Mouse (Mus musculus) intestine, embryonic 14.5 days (tissue): Measurements from ENCODE around the gene Gm38100. TPM values are rescaled to one million over a fixed set of nuclear protein-coding genes. Genes with fewer than 3 reads are reported as not detected.

ENCODE experiments used
- ATAC-seq: fragments of 200-750 bp; cut with Nextera tagmentation; replicated peaks from 2 replicates; pipeline ENCODE4 v1.8.0; 2017; ENCODE audit warnings: low read depth, moderate number of reproducible peaks, moderate TSS enrichment, moderate library complexity; ENCODE audit not compliant: low FRiP score, low TSS enrichment
- DNase-seq: peaks from one replicate; pipeline ENCODE4 v3.0.0-alpha.2; 2018; ENCODE audit warnings: low spot score
- H3K27ac ChIP-seq: fragments of 300-500 bp; sonication (generic); 2 replicates; pipeline ENCODE4 v1.5.1; 2014; ENCODE audit warnings: low read depth, mild to moderate bottlenecking, control low read depth
- H3K27me3 ChIP-seq: fragments of 300-500 bp; sonication (generic); replicated peaks from 2 replicates; pipeline ENCODE4 v1.6.1; 2014; ENCODE audit warnings: low read length, control low read depth; ENCODE audit not compliant: control insufficient read depth, insufficient read depth
- H3K36me3 ChIP-seq: fragments of 300-500 bp; sonication (generic); 2 replicates; pipeline ENCODE4 v1.6.1; 2014; ENCODE audit warnings: low read length, control low read depth; ENCODE audit not compliant: control insufficient read depth, insufficient read depth
- H3K4me1 ChIP-seq: fragments of 300-500 bp; sonication (generic); replicated peaks from 2 replicates; pipeline ENCODE4 v1.6.1; 2014; ENCODE audit warnings: low read length, control low read depth, mixed read lengths; ENCODE audit not compliant: control insufficient read depth, insufficient read depth
- H3K4me2 ChIP-seq: fragments of 300-500 bp; sonication (generic); 2 replicates; pipeline ENCODE4 v1.6.1; 2014; ENCODE audit warnings: low read length
- H3K4me3 ChIP-seq: fragments of 300-500 bp; sonication (generic); 2 replicates; pipeline ENCODE4 v1.5.1; 2014; ENCODE audit warnings: low read depth, low read length, control low read depth, mixed read lengths
- H3K9ac ChIP-seq: fragments of 300-500 bp; sonication (generic); 2 replicates; pipeline ENCODE4 v1.6.1; 2014; ENCODE audit warnings: mild to moderate bottlenecking, low read length
- H3K9me3 ChIP-seq: fragments of 300-500 bp; sonication (generic); 2 replicates; pipeline ENCODE4 v1.6.1; 2016; ENCODE audit warnings: low read length, control low read depth; ENCODE audit not compliant: control insufficient read depth
- WGBS: fragments of 180-500 bp; shearing (Covaris S2); extraction: QIAGEN DNeasy Blood & Tissue Kit; methylation state at CpG from one replicate; pipeline ENCODE4 v1.1.7; 2014; 5-methylcytosine and 5-hydroxymethylcytosine counted together
- polyA plus RNA-seq: library from polyadenylated mRNA; unstranded; fragments of >200 nt; fragmentation: Nextera tagmentation; extraction: Ambion mirVana; gene quantifications from 2 replicates; pipeline ENCODE4 v1.2.1, GENCODE M21; 2014

Gm38100 gene
- polyA plus RNA-seq, 1 experiment from 2014 or later: 0.14 TPM

GRCm38 (mm10) chr1:175912038-175912437 lies 8.1 kb upstream of the Gm38100 start:
- no peak overlapping the region for H3K9ac ChIP-seq
- no peak overlapping the region for H3K27ac ChIP-seq
- H3K4me1 ChIP-seq: no peaks in the 10 kb centered on the region
- no peaks in the 10 kb centered on the region for H3K9me3 ChIP-seq
- H3K4me2 ChIP-seq: no peak overlapping the region
- DNase-seq (no peak), ATAC-seq (no peak)
- 83% methylated on average over 3 of the region's 3 CpGs for WGBS
- H3K36me3 ChIP-seq: peaks cover 30% of the 10 kb centered on the region
- no peak overlapping the region for H3K4me3 ChIP-seq
- H3K27me3 ChIP-seq: no peaks in the 10 kb centered on the region

GRCm38 (mm10) chr1:175913728-175914303 lies 6.3 kb upstream of the Gm38100 start:
- H3K4me3 ChIP-seq: no peak overlapping the region
- peaks cover 14% of the 10 kb centered on the region for H3K36me3 ChIP-seq
- WGBS: 72% methylated on average over 5 of the region's 5 CpGs
- H3K4me2 ChIP-seq: no peak overlapping the region
- DNase-seq: no peak
- no peaks in the 10 kb centered on the region for H3K4me1 ChIP-seq
- H3K9ac ChIP-seq: no peak overlapping the region
- no peak overlapping the region for H3K27ac ChIP-seq
- ATAC-seq: peak; percentile 31; the same call in 1 of the 2 replicates
- no peaks in the 10 kb centered on the region for H3K9me3 ChIP-seq
- H3K27me3 ChIP-seq: no peaks in the 10 kb centered on the region

- ATAC-seq (no peak), DNase-seq (no peak)
- no peaks in the 10 kb centered on the region for H3K27me3 ChIP-seq
- no peak overlapping the region for H3K4me3 ChIP-seq
- no peaks in the 10 kb centered on the region for H3K4me1 ChIP-seq
- H3K9me3 ChIP-seq: no peaks in the 10 kb centered on the region
- WGBS: 88% methylated on average over 8 of the region's 8 CpGs
- no peak overlapping the region for H3K9ac ChIP-seq
- no peaks in the 10 kb centered on the region for H3K36me3 ChIP-seq
- H3K27ac ChIP-seq: no peak overlapping the region
- H3K4me2 ChIP-seq: no peak overlapping the region
Observed at GRCm38 (mm10) chr1:175921091-175921490, 962 bp downstream of the Gm38100 start.

GRCm38 (mm10) chr1:175923848-175924787 lies 4.0 kb downstream of the Gm38100 start:
- DNase-seq: peak; percentile 90
- Histone ChIP-seq H3K27me3 (no peaks in the 10 kb centered on the region), H3K4me3 (no peak overlapping the region), H3K9me3 (no peaks in the 10 kb centered on the region), H3K4me2 (no peak overlapping the region), H3K27ac (no peak overlapping the region), H3K9ac (no peak overlapping the region), H3K36me3 (no peaks in the 10 kb centered on the region), H3K4me1 (no peaks in the 10 kb centered on the region)
- WGBS: 51% methylated on average over 7 of the region's 7 CpGs
- ATAC-seq: no peak

- DNase-seq (no peak), ATAC-seq (no peak)
- Histone ChIP-seq H3K27ac (no peak overlapping the region), H3K27me3 (no peaks in the 10 kb centered on the region), H3K4me2 (no peak overlapping the region), H3K36me3 (no peaks in the 10 kb centered on the region), H3K4me3 (no peak overlapping the region), H3K9ac (no peak overlapping the region), H3K9me3 (no peaks in the 10 kb centered on the region), H3K4me1 (no peaks in the 10 kb centered on the region)
- 89% methylated on average over 5 of the region's 5 CpGs for WGBS
Observed at GRCm38 (mm10) chr1:175931391-175931790, 11.3 kb downstream of the Gm38100 start.

- 10% methylated on average over 11 of the region's 11 CpGs for WGBS
- 0 out of 2 replicates have a peak overlapping the region, but pooled peaks have one; percentile 2 for H3K4me3 ChIP-seq
Observed at GRCm38 (mm10) chr1:175936282-175936737, 16.2 kb downstream of the Gm38100 start.

GRCm38 (mm10) chr1:175938731-175939130 lies 18.6 kb downstream of the Gm38100 start:
- Histone ChIP-seq H3K9me3 (no peaks in the 10 kb centered on the region), H3K4me3 (no peak overlapping the region), H3K9ac (no peak overlapping the region), H3K27ac (no peak overlapping the region), H3K4me1 (no peaks in the 10 kb centered on the region), H3K36me3 (no peaks in the 10 kb centered on the region), H3K4me2 (no peak overlapping the region), H3K27me3 (no peaks in the 10 kb centered on the region)
- ATAC-seq (no peak), DNase-seq (no peak)
- WGBS: 82% methylated on average over 3 of the region's 3 CpGs

More at GRCm38 (mm10) chr1:175936282-175936737, 16.2 kb downstream of the Gm38100 start:
- Histone ChIP-seq H3K9ac (no peak overlapping the region), H3K4me2 (peak overlapping the region; percentile 45), H3K9me3 (no peaks in the 10 kb centered on the region), H3K27me3 (no peaks in the 10 kb centered on the region), H3K36me3 (no peaks in the 10 kb centered on the region), H3K4me1 (no peaks in the 10 kb centered on the region), H3K27ac (no peak overlapping the region)
- ATAC-seq: peak; percentile 88
- peak; percentile 72 for DNase-seq

- no peaks in the 10 kb centered on the region for H3K4me1 ChIP-seq
- H3K9me3 ChIP-seq: no peaks in the 10 kb centered on the region
- DNase-seq (no peak), ATAC-seq (no peak)
- H3K36me3 ChIP-seq: no peaks in the 10 kb centered on the region
- no peak overlapping the region for H3K9ac ChIP-seq
- WGBS: 92% methylated on average over 7 of the region's 7 CpGs
- H3K4me3 ChIP-seq: no peak overlapping the region
- H3K27me3 ChIP-seq: no peaks in the 10 kb centered on the region
- no peak overlapping the region for H3K4me2 ChIP-seq
- no peak overlapping the region for H3K27ac ChIP-seq
Observed at GRCm38 (mm10) chr1:175943168-175943567, 23.0 kb downstream of the Gm38100 start.
